Mouse (Mus musculus) lung, embryonic 14.5 days (tissue): ENCODE data around the gene Olfr1490. TPM values are rescaled to one million over a fixed set of nuclear protein-coding genes. Genes with fewer than 3 reads are reported as not detected.
"Not testable (repeated sequence)": the region's sequence is repeated elsewhere in the genome, so short reads cannot be mapped to it uniquely, and the experiment has no call there.

Experiments used
- ATAC-seq: fragments of 200-750 bp; cut with Nextera tagmentation; 2 replicates; pipeline ENCODE4 v1.8.0; 2017; ENCODE audit warnings: mild to moderate bottlenecking, moderate TSS enrichment, moderate library complexity; ENCODE audit not compliant: insufficient read depth
- DNase-seq: peaks from one replicate; pipeline ENCODE4 v3.0.0-alpha.2; 2015
- H3K27ac ChIP-seq: fragments of 300-500 bp; sonication (generic); 2 replicates; pipeline ENCODE4 v1.5.1; 2014; ENCODE audit warnings: low read depth, mild to moderate bottlenecking, moderate library complexity
- H3K27me3 ChIP-seq: fragments of 300-500 bp; sonication (generic); 2 replicates; pipeline ENCODE4 v1.6.1; 2014; ENCODE audit warnings: low read length, control low read depth; ENCODE audit not compliant: insufficient read depth
- H3K36me3 ChIP-seq: fragments of 300-500 bp; sonication (generic); 2 replicates; pipeline ENCODE4 v1.6.1; 2014; ENCODE audit warnings: control low read depth; ENCODE audit not compliant: insufficient read depth
- H3K4me1 ChIP-seq: fragments of 300-500 bp; sonication (generic); 2 replicates; pipeline ENCODE4 v1.6.1; 2014; ENCODE audit warnings: antibody characterized with exemption, control low read depth; ENCODE audit not compliant: insufficient read depth
- H3K4me2 ChIP-seq: fragments of 300-500 bp; sonication (generic); 2 replicates; pipeline ENCODE4 v1.6.1; 2014; ENCODE audit warnings: mild to moderate bottlenecking
- H3K4me3 ChIP-seq: fragments of 300-500 bp; sonication (generic); 2 replicates; pipeline ENCODE4 v1.5.1; 2014; ENCODE audit warnings: low read depth, low read length
- H3K9ac ChIP-seq: fragments of 300-500 bp; sonication (generic); 2 replicates; pipeline ENCODE4 v1.6.1; 2014
- H3K9me3 ChIP-seq: fragments of 300-500 bp; sonication (generic); 2 replicates; pipeline ENCODE4 v1.6.1; 2016; ENCODE audit warnings: low read depth, low read length, control low read depth
- CTCF ChIP-seq: IDR thresholded peaks from 2 replicates; pipeline ENCODE4 v1.5.1; 2016; ENCODE audit warnings: antibody characterized with exemption, low read depth
- WGBS: fragments of 180-500 bp; shearing (Covaris S2); extraction: QIAGEN DNeasy Blood & Tissue Kit; methylation state at CpG from one replicate; pipeline ENCODE4 v1.1.7; 2014; 5-methylcytosine and 5-hydroxymethylcytosine counted together
- microRNA-seq: library from miRNA; unstranded; fragments of <30 nt; microRNA quantifications from one replicate; pipeline ENCODE4, GENCODE M21; 2016; ENCODE audit warnings: borderline number of aligned reads
- polyA plus RNA-seq: library from polyadenylated mRNA; unstranded; fragments of >200 nt; fragmentation: Nextera tagmentation; extraction: Ambion mirVana; gene quantifications from 2 replicates; pipeline ENCODE4 v1.2.1, GENCODE M21; 2014

The Olfr1490 gene
- not detected in 2 replicates for polyA plus RNA-seq

- no peak for TF ChIP-seq CTCF
These were observed at the start of gene Olfr1490 for GRCm38 (mm10) chr19:13650791-13651190. Olfr1490 (plus strand) TSS chr19:13651091.

DNA sequence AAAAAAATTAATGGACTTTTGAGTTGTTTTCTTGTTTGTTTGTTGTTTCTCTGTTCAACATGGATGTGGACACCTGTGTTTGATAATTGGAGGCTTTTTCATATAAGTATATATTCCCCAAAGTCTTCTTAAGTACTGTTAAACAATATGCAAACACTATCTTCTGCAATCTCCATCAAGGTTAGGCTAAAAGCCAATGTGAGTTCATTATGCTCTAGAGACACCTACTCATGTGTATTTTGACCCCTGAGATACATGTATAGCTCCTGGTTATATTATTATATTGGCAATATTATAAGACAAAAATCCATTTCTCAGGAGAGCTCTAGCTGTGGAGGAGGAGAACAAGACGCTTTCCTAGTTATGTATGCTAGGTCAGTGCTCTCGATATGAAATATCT, 33.8 kb upstream of the Olfr1490 start, which contains the start of gene Olfr1487:
TSS of gene Olfr1487 (plus strand) at position 301 of the 400 bp plus-strand sequence.
- H3K36me3 ChIP-seq, H3K4me1 ChIP-seq, H3K4me2 ChIP-seq, DNase-seq, H3K9me3 ChIP-seq, H3K27ac ChIP-seq, H3K27me3 ChIP-seq, ATAC-seq, H3K4me3 ChIP-seq, H3K9ac ChIP-seq: not testable (repeated sequence)
- WGBS: 89% methylated on average over 2 of the region's 2 CpGs

More at GRCm38 (mm10) chr19:13650791-13651190, at the start of gene Olfr1490:
- no peak for DNase-seq
- Histone ChIP-seq H3K27ac (no peak within 1 kb of the TSS), H3K9ac (no peak within 1 kb of the TSS), H3K27me3 (no peaks in the 10 kb centered on the region), H3K4me2 (no peak within 1 kb of the TSS), H3K4me1 (no peaks in the 10 kb centered on the region), H3K4me3 (no peak within 1 kb of the TSS), H3K9me3 (no peaks in the 10 kb centered on the region), H3K36me3 (no peaks in the 10 kb centered on the region)
- WGBS: 58% methylated on average over 1 of the region's 1 CpGs
- no peak for ATAC-seq

DNA sequence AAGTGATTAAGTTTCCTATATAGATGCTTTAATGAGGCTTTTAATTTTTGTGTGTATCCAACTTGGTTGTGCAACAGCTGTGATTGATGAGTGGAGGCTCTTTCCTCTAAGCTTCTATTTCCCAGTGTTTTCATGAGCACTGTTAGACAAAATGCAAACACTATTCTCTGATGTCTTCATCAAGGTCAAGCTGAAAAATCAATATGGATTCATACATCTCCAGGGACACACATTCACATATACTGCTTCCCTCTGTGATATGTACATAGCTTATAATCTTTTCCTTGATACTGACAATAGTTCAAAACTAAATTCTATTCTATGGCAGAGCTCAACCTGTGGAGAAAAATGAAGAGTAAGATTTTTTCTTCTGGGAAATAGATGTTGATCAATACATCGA, 19.6 kb upstream of the Olfr1490 start, which contains the start of gene Olfr1489:
TSS of gene Olfr1489 (plus strand) at position 301 of the 400 bp plus-strand sequence.
- H3K27me3 ChIP-seq: no peaks in the 10 kb centered on the region
- H3K9ac ChIP-seq: no peak within 1 kb of the TSS
- peaks cover under 1% of the 10 kb centered on the region; the same call in 1 of the 2 replicates for H3K9me3 ChIP-seq
- no peaks in the 10 kb centered on the region for H3K4me1 ChIP-seq
- no peak for TF ChIP-seq CTCF
- H3K36me3 ChIP-seq: no peaks in the 10 kb centered on the region
- no peak within 1 kb of the TSS for H3K4me2 ChIP-seq
- H3K27ac ChIP-seq: no peak within 1 kb of the TSS
- no peak within 1 kb of the TSS for H3K4me3 ChIP-seq
- WGBS: 84% methylated on average over 1 of the region's 1 CpGs
- DNase-seq (no peak), ATAC-seq (no peak)

DNA sequence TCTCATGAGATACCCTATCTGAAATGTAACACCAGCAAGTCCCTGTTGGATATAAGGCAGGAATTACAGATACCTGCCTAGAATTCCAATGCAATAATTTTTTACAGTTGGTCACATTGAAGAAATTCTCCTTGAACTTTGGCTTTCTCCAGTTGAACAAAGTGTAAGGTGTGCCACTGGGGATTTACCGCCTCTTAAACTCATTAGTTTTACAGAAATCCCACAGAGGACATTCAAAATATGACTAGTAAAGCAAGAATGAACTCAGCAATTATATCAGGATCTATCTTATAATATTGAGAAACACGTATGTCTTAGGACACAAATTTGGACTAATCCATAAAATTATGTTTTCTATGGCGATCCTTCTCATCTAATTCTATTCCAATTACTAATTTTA, 46.1 kb downstream of the Olfr1490 start, which contains the start of gene Olfr1491:
TSS of gene Olfr1491 (plus strand) at position 301 of the 400 bp plus-strand sequence.
- Histone ChIP-seq H3K27ac (no peak within 1 kb of the TSS), H3K4me2 (no peak within 1 kb of the TSS), H3K4me3 (no peak within 1 kb of the TSS), H3K27me3 (no peaks in the 10 kb centered on the region), H3K9me3 (no peaks in the 10 kb centered on the region), H3K4me1 (no peaks in the 10 kb centered on the region), H3K9ac (no peak within 1 kb of the TSS), H3K36me3 (no peaks in the 10 kb centered on the region)
- no peak for ATAC-seq
- WGBS: 62% methylated on average over 3 of the region's 3 CpGs
- no peak for DNase-seq
- no peak for TF ChIP-seq CTCF

Small RNAs within 50 kb of the gene (microRNA-seq; reads per million reads assigned to microRNA genes)
- not detected for gene Gm23931

Other genes with a start within 250 kb of the Olfr1490 start
- gene Olfr1469, start 243.2 kb upstream of the Olfr1490 start, polyA plus RNA-seq: not detected in 2 replicates
- not detected in 2 replicates for gene Olfr1471, start 207.7 kb upstream of the Olfr1490 start, polyA plus RNA-seq
- gene Olfr1472, start 195.0 kb upstream of the Olfr1490 start, polyA plus RNA-seq: not detected in 2 replicates
- gene Olfr1474, start 181.5 kb upstream of the Olfr1490 start, polyA plus RNA-seq: not detected in 2 replicates
- not detected in 2 replicates for gene Olfr1475, start 170.9 kb upstream of the Olfr1490 start, polyA plus RNA-seq
- gene Olfr1477, start 150.5 kb upstream of the Olfr1490 start, polyA plus RNA-seq: not detected in 2 replicates
- gene Olfr1480, start 123.2 kb upstream of the Olfr1490 start, polyA plus RNA-seq: not detected in 2 replicates
- not detected in 2 replicates for gene Olfr1484, start 67.6 kb upstream of the Olfr1490 start, polyA plus RNA-seq
- gene Olfr1487, start 33.7 kb upstream of the Olfr1490 start, polyA plus RNA-seq: not detected in 2 replicates
- not detected in 2 replicates for gene Olfr1489, start 19.5 kb upstream of the Olfr1490 start, polyA plus RNA-seq
- not detected in 2 replicates for gene Olfr1491, start 46.2 kb downstream of the Olfr1490 start, polyA plus RNA-seq
- not detected in 2 replicates for gene Olfr1493-ps1, start 72.2 kb downstream of the Olfr1490 start, polyA plus RNA-seq
- gene Olfr1494, start 88.6 kb downstream of the Olfr1490 start, polyA plus RNA-seq: not detected in 2 replicates
- not detected in 2 replicates for gene Olfr1495, start 113.5 kb downstream of the Olfr1490 start, polyA plus RNA-seq
- not detected in 2 replicates for gene Olfr1496, start 126.8 kb downstream of the Olfr1490 start, polyA plus RNA-seq
- not detected in 2 replicates for gene Olfr1497, start 147.1 kb downstream of the Olfr1490 start, polyA plus RNA-seq
- not detected in 2 replicates for gene Olfr1499, start 168.4 kb downstream of the Olfr1490 start, polyA plus RNA-seq
- gene Olfr1500, start 179.4 kb downstream of the Olfr1490 start, polyA plus RNA-seq: not detected in 2 replicates
- not detected in 2 replicates for gene Olfr1501, start 199.6 kb downstream of the Olfr1490 start, polyA plus RNA-seq
- gene Olfr1502, start 210.7 kb downstream of the Olfr1490 start, polyA plus RNA-seq: not detected in 2 replicates
- gene Olfr1504, start 246.8 kb downstream of the Olfr1490 start, polyA plus RNA-seq: not detected in 2 replicates